Mouse (Mus musculus) myocyte (in vitro differentiated cells): ENCODE results near the gene Ppm1e.

Experiments used
- E2F4 ChIP-seq: IDR thresholded peaks from one replicate; pipeline ENCODE4 v1.6.1; 2011; ENCODE audit warnings: mild to moderate bottlenecking, control low read depth, moderate library complexity; ENCODE audit not compliant: insufficient read depth
- MAX ChIP-seq: IDR thresholded peaks from one replicate; pipeline ENCODE4 v1.6.1; 2011; ENCODE audit warnings: low read depth, mild to moderate bottlenecking, control low read depth
- MYOD1 ChIP-seq, 3 experiments: IDR thresholded peaks; one replicate each; pipeline ENCODE4 v1.6.1; 2011; ENCODE audit warnings: control low read depth in 2 of 3, low read depth in 2 of 3, mild to moderate bottlenecking in 2 of 3, moderate library complexity in 1 of 3; ENCODE audit not compliant: insufficient read length in 2 of 3, control insufficient read depth in 1 of 3
- MYOG ChIP-seq, 3 experiments: IDR thresholded peaks; one replicate each; pipeline ENCODE4 v1.6.1; 2011; ENCODE audit warnings: control low read depth in 2 of 3, low read depth in 2 of 3, mild to moderate bottlenecking in 2 of 3; ENCODE audit not compliant: insufficient read length in 2 of 3, control insufficient read depth in 1 of 3, insufficient read depth in 1 of 3
- POLR2A ChIP-seq: IDR thresholded peaks from one replicate; pipeline ENCODE4 v1.6.1; 2011; ENCODE audit warnings: low read depth, mild to moderate bottlenecking, control low read depth, moderate library complexity; ENCODE audit not compliant: insufficient read length
- POLR2AphosphoS2 ChIP-seq: IDR thresholded peaks from one replicate; pipeline ENCODE4 v1.6.1; 2011; ENCODE audit warnings: low read depth, control low read depth; ENCODE audit not compliant: insufficient read length
- TCF12 ChIP-seq: IDR thresholded peaks from one replicate; pipeline ENCODE4 v1.6.1; 2011; ENCODE audit warnings: mild to moderate bottlenecking, control low read depth; ENCODE audit not compliant: poor library complexity, insufficient read depth, severe bottlenecking
- TCF3 ChIP-seq: IDR thresholded peaks from one replicate; pipeline ENCODE4 v1.6.1; 2011; ENCODE audit warnings: low read depth, control low read depth; ENCODE audit not compliant: insufficient read length
- USF1 ChIP-seq: IDR thresholded peaks from one replicate; pipeline ENCODE4 v1.6.1; 2011; ENCODE audit warnings: low read depth, mild to moderate bottlenecking, control low read depth, moderate library complexity

GRCm38 (mm10) chr11:87241256-87241655, 117.6 kb downstream of the Ppm1e start:
- TF ChIP-seq E2F4 = no peak
- no peak for TF ChIP-seq POLR2A
- TF ChIP-seq MAX = no peak
- no peak for TF ChIP-seq TCF3
- no peak for TF ChIP-seq MYOG (IDR thresholded peaks at IDR 0.05; ENCODE audit: control insufficient read depth in 1 of 3, insufficient read depth in 1 of 3, insufficient read length in 2 of 3, low read depth in 2 of 3)
- TF ChIP-seq MYOD1 (IDR thresholded peaks at IDR 0.05; ENCODE audit: control insufficient read depth in 1 of 3, insufficient read length in 2 of 3, low read depth in 2 of 3) = no peak
- no peak for TF ChIP-seq USF1
- TF ChIP-seq TCF12 = no peak
- TF ChIP-seq POLR2AphosphoS2 = no peak
